Mouse (Mus musculus) skeletal muscle tissue, postnatal 0 days (tissue): ENCODE data around the gene Evi2. TPM values are rescaled to one million over a fixed set of nuclear protein-coding genes. Genes with fewer than 3 reads are reported as not detected.

Experiments
- polyA plus RNA-seq: library from polyadenylated mRNA; unstranded; fragments of >200 nt; fragmentation: Nextera tagmentation; extraction: Ambion mirVana; gene quantifications from 2 replicates; pipeline ENCODE4 v1.2.1, GENCODE M21; 2015

The Evi2 gene
- 0.30 and 0.44 TPM in 2 replicates for polyA plus RNA-seq

GRCm38 (mm10) chr11:79530333-79530761 lies at the start of gene Evi2, which contains the start of gene Evi2a:
Gene Evi2 (minus strand): TSS chr11:79530589.
Gene Evi2a (minus strand): TSS chr11:79530609.

GRCm38 (mm10) chr11:79523560-79524309 lies 6.7 kb downstream of the Evi2 start, which contains the start of gene Evi2b:
Gene Evi2b (minus strand): TSS chr11:79523762.

DNA sequence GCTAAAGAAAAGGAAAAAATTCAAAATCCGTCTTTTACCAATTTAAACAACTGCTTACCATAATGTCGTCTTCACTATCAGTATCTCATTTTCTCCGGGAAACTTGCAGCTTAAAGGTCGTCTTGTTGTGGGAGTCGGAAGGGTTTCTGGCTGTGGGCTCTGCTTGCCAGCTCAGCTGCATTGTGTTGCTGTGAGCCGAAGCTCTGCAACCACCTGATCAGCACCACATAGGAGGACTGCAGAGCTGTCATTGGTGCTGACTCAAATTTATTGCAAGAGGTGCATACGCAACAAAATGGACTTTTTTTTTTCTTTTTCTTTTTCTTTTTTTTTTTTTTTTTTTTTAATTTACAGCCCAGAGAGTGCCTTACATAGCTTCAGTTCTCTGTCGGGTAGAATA lies 26.5 kb downstream of the Evi2 start, which contains the start of gene Omg:
Gene Omg, minus strand, starts transcription at position 240 of the 400 bp plus-strand sequence.

Other genes with a start within 250 kb of the Evi2 start
- gene Gm9964, start 233.7 kb downstream of the Evi2 start, polyA plus RNA-seq: not detected in 2 replicates
- gene Nf1, start 190.9 kb downstream of the Evi2 start, polyA plus RNA-seq: 3.3 and 3.7 TPM in 2 replicates
- 0.06 and 0.13 TPM in 2 replicates for gene Omg, start 26.5 kb downstream of the Evi2 start, polyA plus RNA-seq
- 0.44 and 1.2 TPM in 2 replicates for gene Evi2b, start 6.8 kb downstream of the Evi2 start, polyA plus RNA-seq
- gene Evi2a, start within 50 bp of the Evi2 start, polyA plus RNA-seq: 6.3 and 7.7 TPM in 2 replicates
- 0.07 and 0.12 TPM in 2 replicates for gene Rab11fip4, start 60.6 kb upstream of the Evi2 start, polyA plus RNA-seq